Mouse (Mus musculus) bone marrow macrophage, adult 2 months (primary cell): ENCODE data around the gene Tnrc18.

Source experiments
- CTCF ChIP-seq: IDR thresholded peaks from 2 replicates; pipeline ENCODE4 v1.5.1; 2012; ENCODE audit warnings: low read depth, mild to moderate bottlenecking, low read length, moderate library complexity
- POLR2A ChIP-seq: IDR thresholded peaks from 2 replicates; pipeline ENCODE4 v1.6.1; 2012; ENCODE audit warnings: mild to moderate bottlenecking, low read depth, low read length, borderline replicate concordance

- TF ChIP-seq POLR2A (no peak), CTCF (no peak)
Measured at GRCm38 (mm10) chr5:142851681-142852049, 34.2 kb upstream of the Tnrc18 start.
